ENCODE assay signal across 26 mouse cellular contexts in the genomic region with DNA sequence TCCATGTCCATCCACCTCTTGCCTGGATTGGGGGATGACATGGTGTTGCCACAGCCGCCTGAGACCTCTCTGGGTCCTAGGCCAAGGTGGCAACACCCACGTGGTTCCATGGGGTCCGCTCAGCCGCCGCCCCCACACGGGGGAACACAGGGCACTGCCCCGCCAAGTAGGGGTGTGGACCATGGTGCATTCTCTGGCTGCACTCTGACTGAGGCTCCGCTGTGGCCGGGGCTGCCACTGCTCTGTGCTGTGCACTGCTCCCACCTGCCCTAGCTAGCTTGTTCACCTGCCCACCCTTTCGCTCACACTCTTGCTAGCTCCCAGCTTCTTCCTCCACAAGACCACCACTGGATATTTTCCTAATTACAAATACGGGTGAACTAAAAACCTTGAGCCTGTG.
A peak's percentile ranks its signal among the peaks of the same experiment; 100 is the strongest.
DNase-seq lines count a peak whose midpoint lies in the region; ATAC-seq and TF ChIP-seq lines count a peak whose summit lies in the region.
"Had no signal": no experiment of that assay in that cellular context is flagged by ENCODE, and none has a peak within 500 bp of the region (broad histone marks: within the 10 kb centered on the region; RNA-seq: fewer than 3 reads in every experiment).

No protein-coding gene starts in this region.

- peaks cover 12% of the 10 kb centered on the region for H3K9me3 ChIP-seq in megakaryocyte, embryonic 14.5 days
- peaks cover 4% of the 10 kb centered on the region for H3K9me3 ChIP-seq in G1E (replicated peaks)
- H3K9me3 ChIP-seq: embryonic facial prominence, embryonic 13.5 days; embryonic facial prominence, embryonic 15.5 days had no signal

- DNase-seq in gastrocnemius, postnatal 14 days, result peak; percentile 5
- DNase-seq in gastrocnemius, postnatal 4 days (ENCODE audit: low spot score in 2 of 2), result no peak
- DNase-seq in G1E (ENCODE audit: low spot score) (no peak), ZHBTc4 (ENCODE audit: low read depth, low spot score) (peak; percentile 8)
- no peak for DNase-seq in lung, adult 2 months
- DNase-seq: adrenal gland, adult 2 months; adrenal gland, postnatal 10 days; adrenal gland, postnatal 25 days; B cell, adult 2 months; cerebellum, adult 11 months; cerebellum, adult 18-20 months; cerebellum, adult 8-10 months; cerebellum, adult 9-11 months; cerebellum, postnatal 14 days; cerebellum, postnatal 36 days; embryo, embryonic 11 days had no signal

- no peak for TF ChIP-seq CTCF in G1E (IDR thresholded peaks at IDR 0.05; ENCODE audit: low read depth, low read length)
- no peak for TF ChIP-seq CTCF in lung, adult 2 months (IDR thresholded peaks at IDR 0.05; ENCODE audit: insufficient read depth, low read length)

- peak overlapping the region; percentile 56 for H3K4me3 ChIP-seq in megakaryocyte, embryonic 14.5 days (replicated peaks)
- peak overlapping the region; percentile 9; the same call in 1 of the 2 replicates for H3K4me3 ChIP-seq in G1E (ENCODE audit: low read depth, low read length)
- H3K4me3 ChIP-seq in lung, adult 2 months (replicated peaks; ENCODE audit: extremely low read depth, low read depth, low read length), result no peak overlapping the region
- H3K4me3 ChIP-seq: embryonic facial prominence, embryonic 13.5 days; embryonic facial prominence, embryonic 15.5 days; erythroblast, embryonic 14.5 days; forebrain, embryonic 10.5 days; forebrain, embryonic 12.5 days had no signal

- intact Hi-C loops in gastrocnemius, postnatal 14 days (cut with DNase I; ENCODE audit: low total_unique reads), result no loop called here

- no peak for TF ChIP-seq POLR2A in lung, adult 2 months (IDR thresholded peaks at IDR 0.05; ENCODE audit: borderline replicate concordance, extremely low read depth, low read depth, low read length)

- H3K4me1 ChIP-seq in megakaryocyte, embryonic 14.5 days, result no peaks in the 10 kb centered on the region
- H3K4me1 ChIP-seq in G1E (ENCODE audit: insufficient read depth, low read depth, low read length), result no peaks in the 10 kb centered on the region
- H3K4me1 ChIP-seq in lung, adult 2 months (ENCODE audit: control insufficient read depth, insufficient read depth, low read length), result no peaks in the 10 kb centered on the region
- H3K4me1 ChIP-seq: embryonic facial prominence, embryonic 13.5 days; embryonic facial prominence, embryonic 15.5 days; forebrain, embryonic 10.5 days; forebrain, embryonic 12.5 days had no signal

- no peak for ATAC-seq in megakaryocyte, adult 5-6 weeks (ENCODE audit: poor library complexity, severe bottlenecking)
- no peak for ATAC-seq in G1E (ENCODE audit: extremely low read depth, insufficient number of reproducible peaks, low FRiP score, poor library complexity, severe bottlenecking)
- ATAC-seq: CD4-positive, CD25-positive, alpha-beta regulatory T cell, adult 4 months; forebrain, embryonic 14.5 days; forebrain, embryonic 16.5 days had no signal

- 88% methylated on average over 11 of the region's 11 CpGs for WGBS in lung, adult 2 months

- H3K27me3 ChIP-seq in megakaryocyte, embryonic 14.5 days (replicated peaks), result no peaks in the 10 kb centered on the region
- no peaks in the 10 kb centered on the region; the same call in 1 of the 2 replicates for H3K27me3 ChIP-seq in G1E (ENCODE audit: insufficient read depth, low read length)
- H3K27me3 ChIP-seq: embryonic facial prominence, embryonic 13.5 days; embryonic facial prominence, embryonic 15.5 days; forebrain, embryonic 12.5 days had no signal

- no peaks in the 10 kb centered on the region for H3K36me3 ChIP-seq in megakaryocyte, embryonic 14.5 days (replicated peaks; ENCODE audit: low read length)
- no peaks in the 10 kb centered on the region for H3K36me3 ChIP-seq in G1E (replicated peaks)
- H3K36me3 ChIP-seq: embryonic facial prominence, embryonic 13.5 days; embryonic facial prominence, embryonic 15.5 days; forebrain, embryonic 10.5 days; forebrain, embryonic 12.5 days had no signal

Comparison
In these comparisons a context has a peak if more than half of its experiments do, and no peak if none do; other contexts are left out.
1. DNase-seq: peak in gastrocnemius, postnatal 14 days (single experiment) and ZHBTc4 (single experiment); none in gastrocnemius, postnatal 4 days (0 of 2), G1E (single experiment) and lung, adult 2 months (single experiment).